8 mouse cellular contexts compared by ENCODE assay signal in the genomic region with DNA sequence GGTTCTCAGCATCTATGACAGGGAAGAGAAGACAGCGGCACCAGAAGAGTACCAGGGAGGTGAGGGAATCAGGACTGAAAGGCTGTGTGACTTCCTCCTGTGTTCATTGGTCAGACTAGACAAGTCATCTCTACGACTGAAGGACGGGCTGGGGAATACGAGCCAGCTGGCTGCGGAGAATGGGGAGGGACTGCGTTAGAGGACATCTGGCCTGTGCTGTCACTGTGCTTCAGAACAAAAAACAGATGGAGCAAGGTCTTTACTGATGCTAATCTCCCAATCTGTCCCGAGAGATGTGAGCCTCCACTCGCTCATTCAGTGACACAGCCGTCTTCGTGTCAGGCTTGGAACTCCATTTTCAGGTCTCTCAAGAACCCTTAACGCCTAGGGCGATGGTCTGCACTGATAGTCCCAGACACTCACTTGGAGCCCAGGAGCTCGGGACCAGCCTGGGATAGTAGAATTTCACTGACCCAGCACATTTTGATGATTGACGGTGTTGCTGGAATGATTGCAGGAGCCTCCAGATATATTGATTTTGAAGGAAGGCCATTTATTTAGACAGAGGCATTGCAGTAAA. TPM values are rescaled to one million over a fixed set of nuclear protein-coding genes. Genes with fewer than 3 reads are reported as not detected.
DNase-seq lines count a peak whose midpoint lies in the region; ATAC-seq and TF ChIP-seq lines count a peak whose summit lies in the region.

No protein-coding gene starts in this region.

- H3K9me3 ChIP-seq in lung, embryonic 14.5 days (ENCODE audit: low read depth, low read length) = 0 out of 2 replicates have a peak, but pooled peaks cover 3% of the 10 kb centered on the region
- no peaks in the 10 kb centered on the region for H3K9me3 ChIP-seq in intestine, embryonic 16.5 days (ENCODE audit: control insufficient read depth, low read length)
- no peaks in the 10 kb centered on the region for H3K9me3 ChIP-seq in stomach, embryonic 14.5 days (ENCODE audit: control insufficient read depth, low read depth, low read length)

- 39% methylated on average over 14 of the region's 14 CpGs for WGBS in lung, embryonic 14.5 days
- WGBS in intestine, embryonic 16.5 days = 56% methylated on average over 14 of the region's 14 CpGs
- WGBS in stomach, embryonic 14.5 days = 50% methylated on average over 14 of the region's 14 CpGs

- peak overlapping the region; percentile 46; the same call in 1 of the 2 replicates for H3K27ac ChIP-seq in lung, embryonic 14.5 days (ENCODE audit: low read depth)
- no peak overlapping the region for H3K27ac ChIP-seq in intestine, embryonic 16.5 days (ENCODE audit: low read length)
- H3K27ac ChIP-seq in stomach, embryonic 14.5 days (ENCODE audit: low read length) = no peak overlapping the region

- no peak overlapping the region for H3K4me2 ChIP-seq in lung, embryonic 14.5 days
- H3K4me2 ChIP-seq in intestine, embryonic 16.5 days (ENCODE audit: low read depth, low read length) = no peak overlapping the region
- H3K4me2 ChIP-seq in stomach, embryonic 14.5 days (replicated peaks; ENCODE audit: low read depth, low read length) = no peak overlapping the region

- H3K4me1 ChIP-seq in lung, embryonic 14.5 days (ENCODE audit: insufficient read depth) = peaks cover 19% of the 10 kb centered on the region
- peaks cover 9% of the 10 kb centered on the region for H3K4me1 ChIP-seq in intestine, embryonic 16.5 days (ENCODE audit: control insufficient read depth, insufficient read depth, low read length)
- H3K4me1 ChIP-seq in stomach, embryonic 14.5 days (ENCODE audit: control insufficient read depth, insufficient read depth, low read length) = peaks cover 9% of the 10 kb centered on the region

- ATAC-seq in lung, embryonic 14.5 days (ENCODE audit: insufficient read depth) = peak; percentile 88
- peak; percentile 56; the same call in 1 of the 2 replicates for ATAC-seq in intestine, embryonic 16.5 days
- ATAC-seq in stomach, embryonic 14.5 days (ENCODE audit: insufficient number of reproducible peaks, insufficient read depth, low FRiP score, low read depth) = peak; percentile 59; the same call in 1 of the 2 replicates

- peak; percentile 30 for DNase-seq in cerebellum, adult 9-10 months
- no peak for DNase-seq in cerebellum, postnatal 36 days
- DNase-seq in lung, embryonic 14.5 days = peak; percentile 80
- DNase-seq in lung, postnatal 25 days (ENCODE audit: low spot score) = no peak
- DNase-seq in urinary bladder, postnatal 4 days (ENCODE audit: low spot score in 2 of 2) = no peak
- no peak for DNase-seq in urinary bladder, postnatal 25 days (ENCODE audit: low spot score)

- no peaks in the 10 kb centered on the region for H3K27me3 ChIP-seq in lung, embryonic 14.5 days (ENCODE audit: insufficient read depth, low read length)
- H3K27me3 ChIP-seq in intestine, embryonic 16.5 days (replicated peaks; ENCODE audit: control insufficient read depth, insufficient read depth, low read length) = no peaks in the 10 kb centered on the region
- no peaks in the 10 kb centered on the region for H3K27me3 ChIP-seq in stomach, embryonic 14.5 days (ENCODE audit: control insufficient read depth, insufficient read depth, low read length)

- no peak overlapping the region for H3K9ac ChIP-seq in lung, embryonic 14.5 days
- H3K9ac ChIP-seq in intestine, embryonic 16.5 days (ENCODE audit: low read depth, low read length) = no peak overlapping the region
- no peak overlapping the region for H3K9ac ChIP-seq in stomach, embryonic 14.5 days (replicated peaks; ENCODE audit: low read depth, low read length)

- no peak for TF ChIP-seq CTCF in lung, embryonic 14.5 days (IDR thresholded peaks at IDR 0.05; ENCODE audit: low read depth)

- no peak overlapping the region for H3K4me3 ChIP-seq in lung, embryonic 14.5 days (ENCODE audit: low read depth, low read length)
- H3K4me3 ChIP-seq in intestine, embryonic 16.5 days (ENCODE audit: low read length) = no peak overlapping the region
- H3K4me3 ChIP-seq in stomach, embryonic 14.5 days (ENCODE audit: low read depth, low read length) = no peak overlapping the region

- no peaks in the 10 kb centered on the region for H3K36me3 ChIP-seq in lung, embryonic 14.5 days (ENCODE audit: insufficient read depth)
- H3K36me3 ChIP-seq in intestine, embryonic 16.5 days (ENCODE audit: control insufficient read depth, insufficient read depth, low read length) = no peaks in the 10 kb centered on the region
- H3K36me3 ChIP-seq in stomach, embryonic 14.5 days (ENCODE audit: control insufficient read depth, insufficient read depth, low read length) = no peaks in the 10 kb centered on the region

RNA-seq across cellular contexts. Expression of gene Heg1, which starts 10.6 kb away (rescaled TPM):
- 24.4 and 25.4 TPM in 2 replicates for polyA plus RNA-seq in lung, embryonic 14.5 days (2014; fragmentation: Nextera tagmentation; extraction: Ambion mirVana)
- polyA plus RNA-seq in intestine, embryonic 16.5 days (2015; fragmentation: Nextera tagmentation; extraction: Ambion mirVana) = 10.2 and 12.9 TPM in 2 replicates
- polyA plus RNA-seq in stomach, embryonic 14.5 days (2014; fragmentation: Nextera tagmentation; extraction: Ambion mirVana) = 22.9 and 27.2 TPM in 2 replicates

Comparison
In these comparisons a context has a peak if more than half of its experiments do, and no peak if none do; other contexts are left out.
1. DNase-seq: peak in cerebellum, adult 9-10 months (single experiment) and lung, embryonic 14.5 days (single experiment); none in cerebellum, postnatal 36 days (0 of 2), lung, postnatal 25 days (single experiment), urinary bladder, postnatal 4 days (0 of 2) and urinary bladder, postnatal 25 days (single experiment).
2. Peak in every context shown above with its lines, with median percentiles within 50 percentile points of each other: ATAC-seq.